Mouse (Mus musculus): ENCODE measurements around the gene B3galt4.

- no peak for TF ChIP-seq EP300 (IDR thresholded peaks at IDR 0.05; ENCODE audit: insufficient read depth, low read depth, low read length)
- TF ChIP-seq CTCF (IDR thresholded peaks at IDR 0.05; ENCODE audit: low read depth, low read length): no peak
- no peak for TF ChIP-seq POLR2A (IDR thresholded peaks at IDR 0.05; ENCODE audit: insufficient read depth, low read length)
Observed at GRCm38 (mm10) chr17:33930280-33931158, 20.8 kb downstream of the B3galt4 start.

Measured in ES-Bruce4 (cell line).